Mouse (Mus musculus): ENCODE data around the gene Prkar1a.

The Prkar1a gene

DNA sequence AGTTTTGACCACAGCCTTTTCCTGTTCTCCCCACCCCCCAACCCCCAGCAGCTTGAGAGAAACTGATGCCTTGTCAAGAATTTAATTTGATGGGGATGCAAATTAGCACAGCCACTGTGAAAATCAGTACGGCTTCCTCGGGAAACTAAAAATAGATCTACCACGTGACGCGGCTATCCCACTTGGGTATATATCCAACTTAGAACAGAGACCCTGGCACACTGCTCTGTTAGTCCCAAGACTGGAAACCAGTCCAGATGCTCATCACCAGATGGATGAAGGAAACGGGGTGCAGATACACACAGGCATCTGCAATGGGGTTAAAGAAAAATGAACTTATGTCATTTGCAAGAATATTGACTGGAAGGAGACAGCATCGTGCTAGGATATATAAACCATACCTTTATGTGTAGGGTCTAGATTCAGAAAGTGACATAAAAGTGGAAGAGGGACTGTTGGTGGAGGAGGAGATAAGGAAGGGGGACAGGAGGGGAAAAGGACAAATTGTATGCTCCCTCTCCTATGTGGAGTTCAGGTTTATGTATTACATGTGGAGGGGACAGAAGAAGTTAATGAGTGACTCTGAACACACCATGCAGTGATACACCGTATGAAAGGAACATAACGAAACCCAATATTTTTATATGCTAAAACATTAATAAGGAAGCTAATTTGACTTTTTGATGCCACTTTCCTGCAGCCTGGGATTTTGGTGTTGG, 56.3 kb downstream of the Prkar1a start:
- no peak for DNase-seq (ENCODE audit: low spot score in 2 of 2)

DNA sequence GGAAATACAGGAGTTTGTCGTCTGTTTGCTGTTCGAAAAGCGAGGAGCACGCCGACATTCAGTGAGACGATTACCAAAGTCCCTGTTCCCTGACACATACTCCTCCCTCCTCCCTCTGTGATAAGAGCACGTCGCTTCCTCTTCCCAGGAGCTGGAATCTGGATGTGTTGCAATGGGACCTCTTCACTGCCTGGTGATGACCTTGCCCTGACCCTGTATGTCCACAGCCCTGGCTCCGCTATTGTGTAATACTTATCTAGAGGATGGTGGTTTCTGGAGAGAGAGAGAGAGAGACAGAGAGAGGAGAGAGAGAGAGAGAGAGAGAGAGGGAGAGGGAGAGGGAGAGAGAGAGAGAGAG, 56.8 kb downstream of the Prkar1a start:
- no peak for DNase-seq (ENCODE audit: low spot score in 2 of 2)

DNA sequence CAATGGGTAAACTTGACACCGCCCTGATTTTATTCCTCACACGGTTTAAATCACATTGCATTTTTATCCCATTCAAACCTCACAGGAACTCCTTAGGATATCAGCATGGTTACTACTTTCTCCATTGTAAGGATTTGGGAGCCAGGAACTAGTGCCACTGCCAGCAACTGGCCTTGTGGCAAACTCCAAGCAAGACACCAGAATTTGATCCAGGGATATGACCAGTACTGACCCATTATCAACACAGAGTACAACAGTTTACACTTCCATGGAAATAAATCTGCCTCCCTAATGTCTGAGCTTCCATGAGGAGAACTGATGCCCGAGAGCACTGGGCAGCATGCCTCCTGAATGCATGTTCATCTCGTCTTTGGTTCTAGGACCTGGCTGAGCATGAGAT, 57.4 kb downstream of the Prkar1a start:
- no peak for DNase-seq (ENCODE audit: low spot score in 2 of 2)

GRCm38 (mm10) chr11:109707442-109707841, 58.2 kb downstream of the Prkar1a start:
- DNase-seq (ENCODE audit: low spot score in 2 of 2), result no peak

GRCm38 (mm10) chr11:109708786-109709185, 59.6 kb downstream of the Prkar1a start:
- no peak for DNase-seq (ENCODE audit: low spot score in 2 of 2)

DNA sequence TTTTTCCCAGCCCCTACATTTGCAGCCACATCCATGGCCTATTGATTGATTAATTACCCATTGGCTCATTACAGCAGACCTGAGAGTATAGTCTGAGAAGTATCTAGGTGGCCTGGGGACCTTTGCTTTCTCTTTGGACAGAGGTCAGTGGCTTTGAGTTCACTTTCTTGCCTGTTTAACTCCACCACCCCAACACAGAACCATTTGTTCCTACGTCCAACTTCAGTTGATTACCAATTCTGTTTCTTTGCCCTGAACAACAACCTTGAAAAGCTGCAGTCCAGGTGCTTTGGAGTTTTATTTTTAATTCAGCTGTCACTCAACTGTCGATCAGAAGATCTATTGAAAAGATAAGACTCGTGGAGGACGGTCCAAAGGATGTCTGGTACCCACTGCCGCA, 60.3 kb downstream of the Prkar1a start:
- no peak for DNase-seq (ENCODE audit: low spot score in 2 of 2)

- no peak for DNase-seq (ENCODE audit: low spot score in 2 of 2)
Measured at GRCm38 (mm10) chr11:109714341-109715247, 65.4 kb downstream of the Prkar1a start.

DNA sequence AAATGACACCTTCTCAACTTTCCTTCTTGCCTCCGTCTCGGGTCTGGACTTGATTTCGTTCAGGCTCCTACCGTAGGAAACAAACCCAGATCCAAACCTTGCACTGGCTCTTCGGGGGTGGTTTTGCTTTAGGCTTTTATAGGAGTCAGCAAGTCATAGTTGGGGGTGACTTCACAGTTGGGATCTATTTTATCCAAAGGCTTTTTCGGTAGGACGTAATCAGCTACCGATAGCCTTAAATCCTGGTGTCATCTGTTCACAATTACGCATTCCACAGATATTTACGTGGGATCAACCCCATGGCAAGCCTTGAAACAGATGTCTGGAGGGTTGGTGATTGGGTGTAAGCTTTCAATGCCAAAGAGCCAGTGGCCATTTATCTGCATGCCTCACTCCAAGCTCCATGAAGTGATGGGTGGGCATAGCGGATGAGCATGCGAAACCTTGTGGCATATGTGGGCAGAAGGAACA, 66.1 kb downstream of the Prkar1a start:
- no peak for DNase-seq (ENCODE audit: low spot score in 2 of 2)

DNA sequence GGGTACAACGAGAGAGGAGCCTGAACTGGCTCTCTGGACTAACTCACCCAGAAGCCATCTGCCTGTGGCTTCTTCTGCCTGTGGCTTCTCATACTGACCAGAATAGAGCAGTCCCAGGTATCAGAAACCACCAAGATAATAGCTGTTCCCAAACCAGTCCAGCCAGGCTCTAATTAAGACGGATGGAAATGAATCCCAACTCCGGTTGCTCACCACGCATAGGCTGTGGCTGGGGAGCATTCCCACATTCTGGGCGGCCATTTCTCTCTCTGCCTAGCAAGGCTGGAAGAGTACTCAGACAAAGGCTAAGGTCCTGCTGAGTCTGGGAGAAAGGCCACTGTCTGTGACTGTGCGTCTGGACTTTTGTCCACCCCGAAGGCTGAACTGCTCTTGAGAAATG, 67.8 kb downstream of the Prkar1a start:
- no peak for DNase-seq (ENCODE audit: low spot score in 2 of 2)

GRCm38 (mm10) chr11:109717448-109717847, 68.2 kb downstream of the Prkar1a start:
- peak; percentile 42 to 57 for DNase-seq (ENCODE audit: low spot score in 2 of 2)

GRCm38 (mm10) chr11:109717966-109718895, 69.0 kb downstream of the Prkar1a start:
- DNase-seq (ENCODE audit: low spot score in 2 of 2), result no peak
